Mouse (Mus musculus) liver, postnatal 0 days (tissue): ENCODE data around the gene Btnl9.

ENCODE experiments used
- CTCF ChIP-seq: sonication (generic); IDR thresholded peaks from 2 replicates; pipeline ENCODE4 v1.5.1; 2016; ENCODE audit warnings: antibody characterized with exemption, low read depth
- EP300 ChIP-seq: IDR thresholded peaks from 2 replicates; pipeline ENCODE4 v1.6.1; 2016; ENCODE audit warnings: antibody characterized with exemption, low read depth, mild to moderate bottlenecking

GRCm38 (mm10) chr11:49205080-49205590 is 18.2 kb upstream of the Btnl9 start:
- TF ChIP-seq CTCF, result no peak
- TF ChIP-seq EP300, result no peak
